Mouse (Mus musculus) lung, adult 10 weeks (tissue): ENCODE data around the gene Prl8a8. TPM values are rescaled to one million over a fixed set of nuclear protein-coding genes. Genes with fewer than 3 reads are reported as not detected.

Experiments
- polyA plus RNA-seq: library from polyadenylated mRNA; stranded (reverse); fragments of 350-450 nt; fragmentation: Illumina TruSeq; extraction: RNeasy Lipid Tissue Mini Kit (QIAGEN cat#74804); gene quantifications from one replicate; pipeline ENCODE4 v1.2.3, GENCODE M21; 2014; ENCODE audit warnings: low read depth, low replicate concordance; ENCODE audit not compliant: insufficient read depth

Gene Prl8a8
- not detected for polyA plus RNA-seq

GRCm38 (mm10) chr13:27513117-27513516 is at the start of gene Prl8a8:
Prl8a8 (minus strand) TSS chr13:27513217.

Other genes starting within 250 kb of the Prl8a8 start
- not detected for gene Prl6a1, start 200.6 kb downstream of the Prl8a8 start, polyA plus RNA-seq
- not detected for gene Prl8a2, start 167.5 kb downstream of the Prl8a8 start, polyA plus RNA-seq
- not detected for gene Prl2b1, start 122.4 kb downstream of the Prl8a8 start, polyA plus RNA-seq
- not detected for gene Prl8a6, start 74.5 kb downstream of the Prl8a8 start, polyA plus RNA-seq
- gene Prl8a9, start 51.4 kb upstream of the Prl8a8 start, polyA plus RNA-seq, result not detected
- gene Prl8a1, start 69.0 kb upstream of the Prl8a8 start, polyA plus RNA-seq, result not detected
- gene Prl7b1, start 97.4 kb upstream of the Prl8a8 start, polyA plus RNA-seq, result not detected
- gene Prl7a1, start 129.3 kb upstream of the Prl8a8 start, polyA plus RNA-seq, result not detected
- not detected for gene Prl7a2, start 154.8 kb upstream of the Prl8a8 start, polyA plus RNA-seq
- gene Prl7d1, start 203.5 kb upstream of the Prl8a8 start, polyA plus RNA-seq, result not detected